Mouse (Mus musculus) embryonic facial prominence, embryonic 13.5 days (tissue): ENCODE measurements at regions not wholly inside any gene's neighbourhood (a gene's known extent, or its start where the extent isn't known, plus 50 kb on each side); places are given as distances from the start of the nearest gene placed in this dataset.

Experiments
- ATAC-seq: fragments of 200-750 bp; cut with Nextera tagmentation; 2 replicates; pipeline ENCODE4 v1.8.0; 2017; ENCODE audit warnings: low read depth; ENCODE audit not compliant: insufficient number of reproducible peaks, insufficient read depth, low FRiP score, low TSS enrichment
- H3K27ac ChIP-seq: fragments of 300-500 bp; sonication (generic); 2 replicates; pipeline ENCODE4 v1.5.1; 2015; ENCODE audit warnings: moderate library complexity, mild to moderate bottlenecking, inconsistent platforms
- H3K27me3 ChIP-seq: fragments of 300-500 bp; sonication (generic); 2 replicates; pipeline ENCODE4 v1.6.1; 2015; ENCODE audit warnings: mild to moderate bottlenecking, inconsistent platforms
- H3K36me3 ChIP-seq: fragments of 300-500 bp; sonication (generic); 2 replicates; pipeline ENCODE4 v1.6.1; 2015; ENCODE audit warnings: mild to moderate bottlenecking, inconsistent platforms
- H3K4me1 ChIP-seq: fragments of 300-500 bp; sonication (generic); 2 replicates; pipeline ENCODE4 v1.6.1; 2015; ENCODE audit warnings: inconsistent platforms
- H3K4me2 ChIP-seq: fragments of 300-500 bp; sonication (generic); 2 replicates; pipeline ENCODE4 v1.6.1; 2015; ENCODE audit warnings: moderate library complexity, mild to moderate bottlenecking, inconsistent platforms
- H3K4me3 ChIP-seq: fragments of 300-500 bp; sonication (generic); 2 replicates; pipeline ENCODE4 v1.5.1; 2015; ENCODE audit warnings: mild to moderate bottlenecking, inconsistent platforms
- H3K9ac ChIP-seq: fragments of 300-500 bp; sonication (generic); 2 replicates; pipeline ENCODE4 v1.6.1; 2015; ENCODE audit warnings: mild to moderate bottlenecking, inconsistent platforms
- H3K9me3 ChIP-seq: fragments of 300-500 bp; sonication (generic); 2 replicates; pipeline ENCODE4 v1.6.1; 2016; ENCODE audit warnings: inconsistent platforms
- WGBS: fragments of 180-500 bp; shearing (Covaris S2); methylation state at CpG from one replicate; pipeline ENCODE4 v1.1.7; 2015; ENCODE audit warnings: mixed read lengths; 5-methylcytosine and 5-hydroxymethylcytosine counted together

DNA sequence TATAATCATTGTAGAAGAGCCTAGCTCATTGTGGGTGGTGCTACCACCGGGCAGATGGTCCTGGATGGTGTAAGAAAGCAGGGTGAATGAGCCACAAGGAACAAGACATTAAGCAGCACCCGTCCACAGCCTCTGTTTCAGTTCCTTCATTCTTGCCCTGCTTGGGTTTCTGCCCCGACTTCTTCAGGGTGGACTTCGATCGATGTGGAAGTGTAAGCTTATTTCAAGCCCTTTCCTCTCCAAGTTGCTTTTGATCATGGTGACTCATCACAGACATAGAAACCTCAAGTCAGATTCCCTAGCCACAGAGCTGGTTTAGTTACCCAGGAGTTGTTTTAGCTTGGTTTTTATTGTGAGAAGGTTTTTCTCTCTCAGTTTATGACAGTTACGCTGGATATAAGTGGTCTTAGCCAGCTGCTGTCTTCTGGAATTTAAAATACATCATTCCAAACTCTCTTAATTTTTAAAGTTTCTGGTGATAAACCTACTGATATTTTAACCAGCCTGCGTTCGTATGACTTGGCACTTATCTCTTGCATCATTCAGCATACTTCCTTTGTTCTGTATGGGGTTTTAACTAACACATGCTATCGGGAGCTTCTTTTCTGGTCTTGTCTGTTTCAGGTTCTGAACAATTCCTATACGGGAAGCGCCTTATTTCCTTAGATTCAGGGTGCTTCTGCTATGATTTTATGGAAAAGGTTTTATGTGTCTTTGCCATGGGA lies 255.6 kb downstream of the Gpat3 start:
- no peaks in the 10 kb centered on the region for H3K9me3 ChIP-seq
- no peak overlapping the region for H3K27ac ChIP-seq
- H3K4me1 ChIP-seq: no peaks in the 10 kb centered on the region
- no peaks in the 10 kb centered on the region for H3K36me3 ChIP-seq
- no peak for ATAC-seq
- no peak overlapping the region for H3K4me2 ChIP-seq
- WGBS: 76% methylated on average over 11 of the region's 11 CpGs
- no peak overlapping the region for H3K4me3 ChIP-seq
- H3K9ac ChIP-seq: no peak overlapping the region
- H3K27me3 ChIP-seq: no peaks in the 10 kb centered on the region

DNA sequence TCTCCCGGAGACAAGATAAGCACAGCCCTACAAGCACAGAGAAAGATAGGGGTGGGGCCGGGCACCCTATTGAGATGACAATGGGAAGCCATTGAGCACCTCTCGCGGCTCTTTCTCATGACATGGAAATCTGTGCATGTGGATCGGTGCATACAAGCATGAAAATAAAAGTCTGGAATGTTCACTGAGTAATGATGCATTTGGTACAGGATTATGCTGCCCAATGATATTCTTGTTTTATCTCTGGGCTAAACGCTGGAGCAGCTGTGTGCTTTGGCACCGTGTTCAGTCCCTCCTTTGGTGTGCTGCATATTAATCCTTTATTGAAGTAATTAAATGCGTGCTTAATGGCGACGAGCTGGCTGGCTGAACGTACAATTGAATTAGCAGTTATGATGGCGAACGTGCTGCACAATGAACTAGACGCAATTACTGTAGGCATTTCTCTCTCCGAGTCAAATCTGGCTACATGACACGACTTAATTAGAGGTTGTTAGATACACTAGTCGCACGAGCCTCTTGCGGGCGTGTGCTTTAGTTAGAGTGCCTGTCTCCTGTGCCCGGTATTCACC lies 245.6 kb downstream of the Gpat3 start:
- no peak overlapping the region for H3K4me2 ChIP-seq

DNA sequence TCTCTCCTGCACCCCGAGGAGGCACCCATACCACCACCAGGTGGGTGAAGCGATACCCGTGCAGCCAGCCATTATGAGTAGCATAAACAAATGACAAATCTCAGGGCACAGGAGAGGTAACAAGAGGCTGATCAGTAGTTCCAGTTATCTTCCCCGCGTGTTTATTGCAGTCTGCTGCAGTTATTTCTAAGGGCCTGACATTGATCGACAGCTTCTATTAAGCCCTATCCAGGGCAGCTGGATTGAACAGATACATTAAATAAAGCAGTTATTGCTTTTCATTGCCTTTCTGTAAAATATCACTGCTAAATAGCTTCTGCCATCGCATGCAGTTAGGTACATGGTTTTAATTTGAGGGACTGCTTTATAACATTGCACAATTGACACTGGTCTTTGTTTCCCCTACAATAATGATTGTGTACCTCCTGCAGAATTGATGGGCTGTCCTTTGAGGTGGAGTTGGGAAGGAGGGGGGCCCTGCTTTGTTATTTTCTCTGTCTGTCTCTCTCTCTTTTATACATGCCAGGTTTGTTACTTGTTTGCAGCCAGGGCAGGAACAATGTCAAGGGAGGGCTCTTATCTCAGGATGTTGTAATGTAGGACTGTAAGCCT lies 245.0 kb downstream of the Gpat3 start:
- Histone ChIP-seq H3K4me2 (no peak overlapping the region), H3K9ac (no peak overlapping the region), H3K27ac (no peak overlapping the region), H3K36me3 (no peaks in the 10 kb centered on the region), H3K4me3 (no peak overlapping the region), H3K4me1 (no peaks in the 10 kb centered on the region), H3K27me3 (no peaks in the 10 kb centered on the region), H3K9me3 (no peaks in the 10 kb centered on the region)
- 84% methylated on average over 7 of the region's 7 CpGs for WGBS
- no peak for ATAC-seq

More for the DNA sequence above, 245.6 kb downstream of the Gpat3 start:
- H3K9me3 ChIP-seq: no peaks in the 10 kb centered on the region
- H3K4me3 ChIP-seq: no peak overlapping the region
- H3K27ac ChIP-seq: no peak overlapping the region
- no peak overlapping the region for H3K9ac ChIP-seq
- no peaks in the 10 kb centered on the region for H3K36me3 ChIP-seq
- no peaks in the 10 kb centered on the region for H3K4me1 ChIP-seq
- no peaks in the 10 kb centered on the region for H3K27me3 ChIP-seq
- ATAC-seq: no peak
- WGBS: 71% methylated on average over 21 of the region's 21 CpGs

DNA sequence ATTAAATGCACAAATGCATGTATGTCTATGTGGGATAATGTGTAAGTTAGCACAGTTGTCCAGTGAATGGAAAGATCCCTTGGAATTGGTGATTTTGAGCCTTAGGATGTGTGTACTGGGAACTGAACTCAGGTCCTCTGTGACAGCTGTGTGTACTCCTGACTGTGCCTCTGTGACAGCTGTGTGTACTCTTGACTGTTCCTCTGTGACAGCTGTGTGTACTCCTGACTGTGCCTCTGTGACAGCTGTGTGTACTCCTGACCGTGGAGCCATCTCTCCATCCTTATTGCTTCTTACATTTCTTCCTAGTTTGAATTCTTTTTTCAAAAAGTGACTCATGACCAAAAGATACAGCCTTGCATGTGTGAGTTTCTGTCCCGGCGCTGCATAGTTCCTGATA lies 239.7 kb downstream of the Gpat3 start:
- Histone ChIP-seq H3K9ac (no peak overlapping the region), H3K9me3 (no peaks in the 10 kb centered on the region), H3K36me3 (no peaks in the 10 kb centered on the region), H3K4me2 (no peak overlapping the region), H3K4me1 (no peaks in the 10 kb centered on the region), H3K27ac (no peak overlapping the region), H3K4me3 (no peak overlapping the region), H3K27me3 (no peaks in the 10 kb centered on the region)
- ATAC-seq: no peak
- WGBS: 83% methylated on average over 3 of the region's 3 CpGs

DNA sequence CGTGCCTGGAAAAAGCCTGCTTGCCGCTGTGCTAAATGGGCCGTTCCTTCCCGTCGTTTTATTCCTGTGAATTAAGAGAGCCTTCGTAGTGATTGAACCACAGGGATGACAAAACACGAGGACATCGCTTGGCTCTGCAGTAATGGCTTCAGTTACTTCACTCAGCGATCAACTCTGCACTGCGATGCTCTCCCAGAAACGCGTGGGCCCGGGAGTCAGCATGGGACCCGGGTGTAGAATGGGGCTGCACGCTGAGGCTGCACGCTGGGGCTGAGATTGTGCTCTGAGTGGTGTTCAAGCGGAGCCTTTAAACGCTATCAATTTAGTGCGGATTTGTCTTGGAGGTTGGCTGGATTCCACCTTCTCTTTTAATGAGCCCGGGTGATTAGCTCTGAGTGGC lies 237.1 kb downstream of the Gpat3 start:
- Histone ChIP-seq H3K9ac (no peak overlapping the region), H3K36me3 (no peaks in the 10 kb centered on the region), H3K27ac (no peak overlapping the region), H3K4me3 (no peak overlapping the region), H3K27me3 (no peaks in the 10 kb centered on the region), H3K4me2 (no peak overlapping the region), H3K9me3 (no peaks in the 10 kb centered on the region), H3K4me1 (no peaks in the 10 kb centered on the region)
- WGBS: 83% methylated on average over 20 of the region's 20 CpGs
- ATAC-seq: no peak

DNA sequence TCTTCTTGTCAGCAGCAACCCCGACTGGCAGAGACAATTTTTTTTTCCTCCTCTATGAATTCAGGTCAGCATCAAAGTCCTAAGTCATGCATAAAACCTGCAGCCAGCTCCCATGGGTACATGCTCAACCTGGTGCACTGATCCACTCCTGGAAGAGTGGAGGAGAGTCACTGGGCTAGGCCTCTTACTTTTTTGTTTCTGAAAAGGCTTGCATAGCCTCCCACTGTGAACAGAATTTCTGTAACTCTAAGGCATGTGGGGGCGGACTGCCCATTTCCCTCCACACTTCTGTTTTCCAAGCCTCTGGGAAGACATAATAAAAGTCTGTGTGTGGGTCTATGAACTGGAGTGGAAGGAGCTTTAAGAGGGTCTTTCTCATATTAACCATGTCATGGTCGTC lies 218.8 kb downstream of the Gpat3 start:
- Histone ChIP-seq H3K4me1 (no peaks in the 10 kb centered on the region), H3K9me3 (no peaks in the 10 kb centered on the region), H3K27me3 (no peaks in the 10 kb centered on the region), H3K27ac (no peak overlapping the region), H3K36me3 (no peaks in the 10 kb centered on the region), H3K9ac (no peak overlapping the region), H3K4me2 (no peak overlapping the region), H3K4me3 (no peak overlapping the region)
- no peak for ATAC-seq
- 79% methylated on average over 3 of the region's 3 CpGs for WGBS

DNA sequence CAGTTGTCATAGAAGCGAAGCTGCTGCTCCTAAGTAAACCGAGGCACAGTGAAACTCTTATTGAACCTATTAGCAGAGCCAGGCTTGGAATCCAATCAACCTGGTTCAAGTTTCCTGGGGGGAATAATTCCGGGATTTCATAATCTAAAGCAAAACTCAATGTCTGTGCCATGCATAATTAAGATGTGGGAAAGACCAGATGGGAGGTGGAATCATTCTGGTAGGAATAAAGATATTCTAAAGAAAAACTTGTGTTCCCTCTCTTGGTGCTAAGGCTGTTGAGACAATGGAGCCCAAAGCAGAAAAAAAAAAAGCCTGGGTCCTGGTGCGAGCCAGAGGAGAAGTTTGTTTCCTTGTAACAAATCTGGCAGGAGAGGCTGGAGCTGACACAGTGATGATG lies 217.7 kb downstream of the Gpat3 start:
- no peak overlapping the region for H3K27ac ChIP-seq
- no peaks in the 10 kb centered on the region for H3K9me3 ChIP-seq
- H3K36me3 ChIP-seq: no peaks in the 10 kb centered on the region
- no peak overlapping the region for H3K9ac ChIP-seq
- H3K4me2 ChIP-seq: no peak overlapping the region
- WGBS: 76% methylated on average over 4 of the region's 4 CpGs
- H3K27me3 ChIP-seq: no peaks in the 10 kb centered on the region
- H3K4me3 ChIP-seq: no peak overlapping the region
- H3K4me1 ChIP-seq: no peaks in the 10 kb centered on the region
- ATAC-seq: no peak

DNA sequence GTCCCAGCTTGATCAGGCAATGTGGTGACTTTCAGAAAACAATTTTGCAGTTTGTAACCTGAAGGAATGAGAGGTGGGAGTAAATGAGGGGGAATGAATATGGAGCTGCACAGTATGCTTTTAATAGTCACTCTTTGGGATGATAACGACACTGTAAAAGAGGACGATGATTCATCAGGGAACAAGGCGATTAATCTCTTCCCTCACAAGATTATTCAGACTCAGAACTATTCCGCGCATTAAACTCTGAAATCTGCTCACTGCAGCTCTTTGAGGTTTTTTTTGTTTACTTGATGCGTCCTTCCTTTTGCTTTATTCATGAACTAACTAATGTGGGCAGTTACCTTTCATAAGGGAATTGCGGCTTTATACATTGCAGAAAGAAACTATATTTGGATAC lies 206.1 kb downstream of the Gpat3 start:
- no peak overlapping the region for H3K9ac ChIP-seq
- no peak overlapping the region for H3K27ac ChIP-seq
- H3K4me2 ChIP-seq: no peak overlapping the region
- no peak for ATAC-seq
- 88% methylated on average over 7 of the region's 7 CpGs for WGBS
- H3K4me3 ChIP-seq: no peak overlapping the region
- H3K9me3 ChIP-seq: no peaks in the 10 kb centered on the region
- H3K27me3 ChIP-seq: no peaks in the 10 kb centered on the region
- no peaks in the 10 kb centered on the region for H3K4me1 ChIP-seq
- no peaks in the 10 kb centered on the region for H3K36me3 ChIP-seq

DNA sequence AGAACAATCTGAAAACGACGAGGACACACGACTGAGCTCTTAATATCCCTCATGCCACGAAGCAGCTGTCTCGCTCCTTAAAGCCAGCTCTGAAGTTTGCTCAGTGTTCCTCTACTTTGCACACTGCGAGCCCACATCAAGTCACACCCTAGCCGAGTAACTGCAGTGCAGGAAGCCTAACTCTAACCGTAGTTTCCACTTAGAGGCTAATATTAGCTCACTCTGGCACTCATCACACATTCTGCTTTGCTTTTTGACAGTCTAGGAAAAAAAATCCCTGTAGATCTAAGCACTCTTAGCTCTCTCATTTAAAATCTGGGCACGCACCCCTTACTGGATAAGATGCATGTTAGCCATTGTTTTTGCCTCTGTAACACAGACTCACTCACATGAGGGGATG lies 195.0 kb downstream of the Gpat3 start:
- no peaks in the 10 kb centered on the region for H3K9me3 ChIP-seq
- H3K36me3 ChIP-seq: no peaks in the 10 kb centered on the region
- no peaks in the 10 kb centered on the region for H3K4me1 ChIP-seq
- WGBS: 84% methylated on average over 9 of the region's 9 CpGs
- H3K4me3 ChIP-seq: no peak overlapping the region
- H3K4me2 ChIP-seq: no peak overlapping the region
- no peak overlapping the region for H3K27ac ChIP-seq
- H3K9ac ChIP-seq: no peak overlapping the region
- H3K27me3 ChIP-seq: peaks cover 8% of the 10 kb centered on the region
- no peak for ATAC-seq

DNA sequence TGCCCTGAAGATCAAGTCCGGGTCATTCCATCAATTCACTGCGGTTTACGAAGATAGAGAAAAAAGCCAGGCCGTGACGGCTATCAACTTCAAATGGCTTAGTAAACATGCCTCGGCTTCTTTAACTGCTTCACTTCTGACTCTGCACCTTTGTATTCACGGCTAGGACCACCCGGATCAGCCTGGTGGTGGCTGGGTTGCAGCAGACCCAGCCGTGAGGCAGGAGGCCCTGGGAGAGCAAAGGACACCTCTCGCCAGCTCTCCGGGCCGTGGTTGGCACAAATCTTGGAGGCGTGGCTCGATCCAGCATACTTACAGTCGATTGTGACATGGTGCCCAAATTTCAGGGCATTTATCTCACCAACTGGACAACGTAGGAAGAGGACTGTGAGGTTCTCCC lies 187.5 kb downstream of the Gpat3 start:
- WGBS: 82% methylated on average over 16 of the region's 16 CpGs
- no peak for ATAC-seq

DNA sequence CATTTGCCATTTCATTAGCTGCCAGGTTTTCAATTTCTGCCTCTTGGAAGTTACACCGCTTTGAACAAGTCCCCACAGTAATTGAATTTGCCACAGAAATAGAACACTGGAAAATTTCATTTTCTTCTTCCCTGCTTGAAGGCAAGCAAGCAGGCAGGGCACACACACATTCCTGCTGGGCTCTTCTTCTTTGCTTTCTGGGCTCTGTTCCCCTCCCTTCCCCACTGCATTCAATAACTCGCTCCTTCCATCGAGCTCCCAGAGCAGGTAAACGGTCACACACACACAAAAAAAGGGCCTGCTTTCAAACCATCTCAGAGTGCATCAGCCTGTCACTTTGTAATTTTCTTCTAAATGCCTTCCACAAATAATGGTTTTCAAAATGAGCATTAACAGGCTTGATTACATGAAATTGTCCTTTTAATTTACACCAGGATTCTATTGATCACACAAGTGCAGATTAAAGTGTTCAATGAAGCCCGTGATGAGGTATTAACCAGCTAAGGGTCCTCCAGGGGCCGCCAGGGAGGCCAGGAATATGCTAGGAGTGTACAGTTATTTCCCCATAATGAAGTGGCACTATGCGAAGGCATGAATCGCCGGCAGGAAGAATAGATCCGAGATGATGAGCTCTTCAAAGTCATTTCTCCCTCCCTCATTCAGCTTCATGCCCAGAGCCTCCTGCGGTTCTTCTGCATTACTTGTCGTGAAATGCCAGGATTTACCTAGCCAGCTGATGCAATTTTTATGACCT lies 186.8 kb downstream of the Gpat3 start:
- no peak overlapping the region for H3K4me3 ChIP-seq
- peaks cover 14% of the 10 kb centered on the region; the same call in 1 of the 2 replicates for H3K4me1 ChIP-seq
- no peak overlapping the region for H3K27ac ChIP-seq
- no peaks in the 10 kb centered on the region for H3K36me3 ChIP-seq
- H3K9me3 ChIP-seq: no peaks in the 10 kb centered on the region
- peaks cover 17% of the 10 kb centered on the region for H3K27me3 ChIP-seq
- H3K4me2 ChIP-seq: no peak overlapping the region
- no peak for ATAC-seq
- H3K9ac ChIP-seq: no peak overlapping the region
- WGBS: 60% methylated on average over 12 of the region's 12 CpGs

More for the DNA sequence above, 187.5 kb downstream of the Gpat3 start:
- no peaks in the 10 kb centered on the region for H3K9me3 ChIP-seq
- H3K4me3 ChIP-seq: no peak overlapping the region
- H3K4me2 ChIP-seq: no peak overlapping the region
- H3K4me1 ChIP-seq: peaks cover 14% of the 10 kb centered on the region; the same call in 1 of the 2 replicates
- H3K9ac ChIP-seq: no peak overlapping the region
- H3K27me3 ChIP-seq: peaks cover 17% of the 10 kb centered on the region
- no peak overlapping the region for H3K27ac ChIP-seq
- H3K36me3 ChIP-seq: no peaks in the 10 kb centered on the region
